Mouse (Mus musculus) embryo, embryonic 11 days (tissue): ENCODE data around the gene Dok3.
"Not testable (repeated sequence)": the region's sequence is repeated elsewhere in the genome, so short reads cannot be mapped to it uniquely, and the experiment has no call there.

ENCODE experiments used
- DNase-seq: peaks from one replicate; pipeline ENCODE4 v3.0.0-alpha.2; 2015

The Dok3 gene

GRCm38 (mm10) chr13:55529198-55529915, at the start of gene Dok3:
Dok3 (minus strand) TSS chr13:55529296.
- no peak for DNase-seq

GRCm38 (mm10) chr13:55578086-55578485, 49.0 kb upstream of the Dok3 start:
- DNase-seq: no peak

GRCm38 (mm10) chr13:55576872-55577271, 47.8 kb upstream of the Dok3 start:
- not testable (repeated sequence) for DNase-seq

- no peak for DNase-seq
Measured at GRCm38 (mm10) chr13:55575932-55576331, 46.8 kb upstream of the Dok3 start.

- DNase-seq: no peak
Measured at GRCm38 (mm10) chr13:55574321-55574720, 45.2 kb upstream of the Dok3 start.

- no peak for DNase-seq
Measured at GRCm38 (mm10) chr13:55573432-55573831, 44.3 kb upstream of the Dok3 start, which contains the start of gene Tmed9. Tmed9 (plus strand) TSS chr13:55573732.

- DNase-seq: no peak
Measured at GRCm38 (mm10) chr13:55571977-55572376, 42.9 kb upstream of the Dok3 start.

GRCm38 (mm10) chr13:55571027-55571751, 42.1 kb upstream of the Dok3 start, which contains the start of gene Fam193b:
Fam193b (minus strand) TSS chr13:55571120.
- DNase-seq: peak; percentile 96

GRCm38 (mm10) chr13:55570286-55570973, 41.3 kb upstream of the Dok3 start:
- peak; percentile 59 for DNase-seq

- peak; percentile 45 for DNase-seq
Measured at GRCm38 (mm10) chr13:55569726-55570285, 40.7 kb upstream of the Dok3 start.

GRCm38 (mm10) chr13:55568524-55568923, 39.4 kb upstream of the Dok3 start:
- DNase-seq: not testable (repeated sequence)

- DNase-seq: no peak
Measured at GRCm38 (mm10) chr13:55567949-55568348, 38.9 kb upstream of the Dok3 start.

- no peak for DNase-seq
Measured at GRCm38 (mm10) chr13:55567001-55567400, 37.9 kb upstream of the Dok3 start.

- DNase-seq: no peak
Measured at GRCm38 (mm10) chr13:55563266-55563879, 34.3 kb upstream of the Dok3 start.

GRCm38 (mm10) chr13:55557499-55557898, 28.4 kb upstream of the Dok3 start:
- DNase-seq: no peak

GRCm38 (mm10) chr13:55555921-55556320, 26.8 kb upstream of the Dok3 start:
- DNase-seq: no peak

GRCm38 (mm10) chr13:55549061-55549460, 20.0 kb upstream of the Dok3 start:
- no peak for DNase-seq

- no peak for DNase-seq
Measured at GRCm38 (mm10) chr13:55548426-55548825, 19.3 kb upstream of the Dok3 start.

- DNase-seq: no peak
Measured at GRCm38 (mm10) chr13:55547916-55548315, 18.8 kb upstream of the Dok3 start.

- no peak for DNase-seq
Measured at GRCm38 (mm10) chr13:55544792-55545191, 15.7 kb upstream of the Dok3 start.

- DNase-seq: no peak
Measured at GRCm38 (mm10) chr13:55543447-55543846, 14.4 kb upstream of the Dok3 start.

GRCm38 (mm10) chr13:55542891-55543290, 13.8 kb upstream of the Dok3 start:
- DNase-seq: no peak

GRCm38 (mm10) chr13:55540933-55541332, 11.8 kb upstream of the Dok3 start:
- DNase-seq: no peak
